Mouse (Mus musculus) heart, adult 2 months (tissue): ENCODE results near the gene Ddx41.

ENCODE experiments used
- CTCF ChIP-seq: fragments of 200-600 bp; IDR thresholded peaks from 2 replicates; pipeline ENCODE4 v1.8.1; 2022; ENCODE audit warnings: antibody characterized with exemption, mild to moderate bottlenecking, moderate library complexity
- POLR2A ChIP-seq: fragments of 200-500 bp; IDR thresholded peaks from 2 replicates; pipeline ENCODE4 v1.6.1; 2011; ENCODE audit warnings: mild to moderate bottlenecking, low read depth, low read length, control low read depth; ENCODE audit not compliant: insufficient read depth

- no peak for TF ChIP-seq CTCF
- no peak for TF ChIP-seq POLR2A
These were observed 24.0 kb downstream of the Ddx41 start for GRCm38 (mm10) chr13:55512379-55513031.
